Mouse (Mus musculus) hindbrain, embryonic 11.5 days (tissue): ENCODE data around the gene Atrn. TPM values are rescaled to one million over a fixed set of nuclear protein-coding genes. Genes with fewer than 3 reads are reported as not detected.
"Not testable (repeated sequence)": the region's sequence is repeated elsewhere in the genome, so short reads cannot be mapped to it uniquely, and the experiment has no call there.

Source experiments
- ATAC-seq: fragments of 200-750 bp; cut with Nextera tagmentation; 2 replicates; pipeline ENCODE4 v1.8.0; 2017; ENCODE audit warnings: mild to moderate bottlenecking, moderate TSS enrichment, moderate library complexity; ENCODE audit not compliant: low FRiP score
- DNase-seq: peaks from one replicate; pipeline ENCODE4 v3.0.0-alpha.2; 2015; ENCODE audit warnings: low spot score
- H3K27ac ChIP-seq: fragments of 300-500 bp; sonication (generic); 2 replicates; pipeline ENCODE4 v1.5.1; 2014; ENCODE audit warnings: mild to moderate bottlenecking, low read depth, low read length
- H3K27me3 ChIP-seq: fragments of 300-500 bp; sonication (generic); 2 replicates; pipeline ENCODE4 v1.6.1; 2014; ENCODE audit warnings: mild to moderate bottlenecking, low read length, moderate library complexity, mixed read lengths; ENCODE audit not compliant: control insufficient read depth, insufficient read depth
- H3K36me3 ChIP-seq: fragments of 300-500 bp; sonication (generic); 2 replicates; pipeline ENCODE4 v1.6.1; 2014; ENCODE audit warnings: mild to moderate bottlenecking, low read length, moderate library complexity, mixed read lengths; ENCODE audit not compliant: control insufficient read depth, insufficient read depth
- H3K4me1 ChIP-seq: fragments of 300-500 bp; sonication (generic); replicated peaks from 2 replicates; pipeline ENCODE4 v1.6.1; 2014; ENCODE audit warnings: low read length, mixed read lengths; ENCODE audit not compliant: control insufficient read depth, insufficient read depth
- H3K4me2 ChIP-seq: fragments of 300-500 bp; sonication (generic); replicated peaks from 2 replicates; pipeline ENCODE4 v1.6.1; 2014; ENCODE audit warnings: mild to moderate bottlenecking, low read depth, low read length
- H3K4me3 ChIP-seq: fragments of 300-500 bp; sonication (generic); 2 replicates; pipeline ENCODE4 v1.5.1; 2014; ENCODE audit warnings: low read depth, low read length
- H3K9ac ChIP-seq: fragments of 300-500 bp; sonication (generic); 2 replicates; pipeline ENCODE4 v1.6.1; 2014; ENCODE audit warnings: low read depth, low read length
- H3K9me3 ChIP-seq: fragments of 300-500 bp; sonication (generic); 2 replicates; pipeline ENCODE4 v1.6.1; 2016; ENCODE audit warnings: low read length; ENCODE audit not compliant: control insufficient read depth
- WGBS: fragments of 180-500 bp; shearing (Covaris S2); extraction: QIAGEN DNeasy Blood & Tissue Kit; methylation state at CpG from one replicate; pipeline ENCODE4 v1.1.7; 2014; 5-methylcytosine and 5-hydroxymethylcytosine counted together
- polyA plus RNA-seq: library from polyadenylated mRNA; unstranded; fragments of >200 nt; fragmentation: Nextera tagmentation; extraction: Ambion mirVana; gene quantifications from 2 replicates; pipeline ENCODE4 v1.2.1, GENCODE M21; 2014

Gene Atrn
- polyA plus RNA-seq, 1 experiment from 2014 or later: 9.9 TPM

DNA sequence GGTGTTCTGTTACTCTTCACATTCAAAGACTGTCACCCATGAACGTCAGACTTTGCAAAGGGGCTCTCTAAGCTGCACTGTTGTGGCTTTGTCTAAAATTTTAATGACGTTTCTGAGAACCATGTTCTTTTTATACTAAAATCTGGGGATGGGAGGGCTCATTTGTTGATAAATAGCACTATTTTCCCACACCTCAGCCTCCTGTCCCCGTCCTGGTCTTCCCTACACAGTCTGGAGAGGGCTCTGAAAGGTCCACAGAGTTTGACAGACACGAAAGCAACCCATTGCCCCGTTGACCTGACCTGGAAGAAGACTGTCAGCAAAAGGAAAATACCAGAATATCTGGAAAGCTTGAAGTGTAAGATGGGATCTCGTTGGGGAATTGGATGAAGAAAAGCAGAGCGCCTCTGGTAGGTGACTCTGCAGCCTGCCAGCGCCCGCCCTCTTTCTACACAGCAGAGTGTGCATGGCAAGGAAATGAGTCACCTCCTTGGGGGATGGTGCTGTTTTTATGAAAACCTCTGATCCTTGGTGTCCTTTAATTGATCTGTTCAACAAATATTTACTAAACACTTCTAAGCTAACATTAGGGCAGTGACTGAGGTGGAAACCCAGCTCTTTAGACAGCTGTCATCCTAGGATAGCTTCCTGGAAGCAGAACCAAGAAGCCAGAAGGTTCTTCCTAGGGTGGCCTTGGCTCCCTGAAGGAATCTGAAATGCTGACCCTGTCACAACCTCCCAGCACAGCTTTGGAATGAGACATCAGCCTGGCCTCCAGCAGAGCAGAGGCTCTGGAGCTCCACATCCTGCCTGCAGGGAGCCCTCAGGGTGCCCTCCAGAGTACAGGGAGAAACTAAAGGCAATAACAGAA, 123.0 kb downstream of the Atrn start:
- H3K4me3 ChIP-seq: no peak overlapping the region
- no peak overlapping the region for H3K27ac ChIP-seq
- H3K4me1 ChIP-seq: no peaks in the 10 kb centered on the region
- no peak overlapping the region for H3K4me2 ChIP-seq
- ATAC-seq (no peak), DNase-seq (no peak)
- H3K9ac ChIP-seq: no peak overlapping the region
- H3K9me3 ChIP-seq: no peaks in the 10 kb centered on the region
- WGBS: 71% methylated on average over 9 of the region's 9 CpGs
- no peaks in the 10 kb centered on the region for H3K36me3 ChIP-seq
- no peaks in the 10 kb centered on the region for H3K27me3 ChIP-seq

DNA sequence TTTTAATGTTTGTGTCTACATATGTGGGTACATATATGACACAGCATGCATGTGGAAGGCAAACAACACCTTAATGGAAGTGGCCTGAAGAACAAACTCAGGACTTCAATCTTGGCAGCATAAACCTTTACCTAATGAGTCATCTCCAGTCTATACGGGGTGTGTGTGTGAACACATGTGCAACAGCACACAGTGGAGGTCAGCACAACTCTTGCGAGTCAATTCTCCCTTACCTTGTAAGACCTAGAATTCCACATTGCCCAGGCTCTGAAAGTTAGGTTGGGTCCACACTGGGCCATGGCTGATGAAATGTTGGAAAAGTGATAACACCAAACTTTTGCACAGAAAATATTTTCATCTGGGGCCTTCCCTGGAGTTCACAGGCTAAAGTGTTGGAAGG, 124.3 kb downstream of the Atrn start:
- ATAC-seq: no peak
- Histone ChIP-seq H3K4me2 (no peak overlapping the region), H3K9ac (no peak overlapping the region), H3K36me3 (no peaks in the 10 kb centered on the region), H3K27me3 (no peaks in the 10 kb centered on the region), H3K27ac (no peak overlapping the region), H3K4me3 (no peak overlapping the region), H3K4me1 (no peaks in the 10 kb centered on the region), H3K9me3 (no peaks in the 10 kb centered on the region)
- DNase-seq: no peak
- WGBS: 89% methylated on average over 2 of the region's 2 CpGs

DNA sequence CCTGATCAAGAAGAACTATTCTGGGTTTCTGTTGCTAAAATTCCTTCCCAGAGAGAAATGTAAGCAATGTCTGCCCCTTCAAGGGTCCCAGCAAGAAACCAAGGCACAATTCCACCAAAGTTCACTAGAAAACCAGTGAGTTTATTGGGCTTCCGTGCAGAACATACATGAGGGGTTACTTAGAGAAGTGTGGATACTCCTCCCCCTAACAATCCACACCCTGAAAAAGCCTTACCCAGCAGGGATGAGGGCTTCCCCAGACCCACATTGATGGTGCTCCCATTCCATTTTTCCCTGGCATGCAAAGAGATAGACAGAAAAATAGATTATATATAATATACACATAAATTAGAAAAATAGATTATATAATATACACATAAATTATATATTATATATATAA, 124.7 kb downstream of the Atrn start:
- Histone ChIP-seq H3K27me3 (no peaks in the 10 kb centered on the region), H3K4me1 (no peaks in the 10 kb centered on the region), H3K9me3 (no peaks in the 10 kb centered on the region), H3K27ac (no peak overlapping the region), H3K36me3 (no peaks in the 10 kb centered on the region), H3K9ac (no peak overlapping the region), H3K4me2 (no peak overlapping the region), H3K4me3 (no peak overlapping the region)
- no peak for ATAC-seq
- 85% methylated on average over 1 of the region's 1 CpGs for WGBS
- no peak for DNase-seq

DNA sequence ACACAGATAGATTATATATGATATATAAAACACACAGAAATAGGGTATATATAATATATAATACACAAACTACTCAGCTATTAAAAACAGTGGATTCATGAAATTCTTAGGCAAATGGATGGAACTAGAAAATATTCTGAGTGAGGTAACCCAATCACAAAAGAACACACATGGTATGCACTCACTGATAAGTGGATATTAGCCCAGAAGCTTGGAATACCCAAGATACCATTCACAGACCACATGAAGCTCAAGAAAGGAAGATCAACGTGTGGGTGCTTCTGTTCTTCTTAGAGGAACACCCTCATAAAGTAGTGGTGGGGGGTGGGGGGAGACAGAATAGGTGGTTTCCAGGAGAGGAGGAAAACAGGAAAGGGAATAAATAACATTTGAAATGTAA, 125.1 kb downstream of the Atrn start:
- 68% methylated on average over 1 of the region's 1 CpGs for WGBS
- H3K36me3 ChIP-seq, ATAC-seq, DNase-seq, H3K27ac ChIP-seq, H3K9me3 ChIP-seq, H3K27me3 ChIP-seq, H3K4me3 ChIP-seq, H3K9ac ChIP-seq, H3K4me2 ChIP-seq, H3K4me1 ChIP-seq: not testable (repeated sequence)

DNA sequence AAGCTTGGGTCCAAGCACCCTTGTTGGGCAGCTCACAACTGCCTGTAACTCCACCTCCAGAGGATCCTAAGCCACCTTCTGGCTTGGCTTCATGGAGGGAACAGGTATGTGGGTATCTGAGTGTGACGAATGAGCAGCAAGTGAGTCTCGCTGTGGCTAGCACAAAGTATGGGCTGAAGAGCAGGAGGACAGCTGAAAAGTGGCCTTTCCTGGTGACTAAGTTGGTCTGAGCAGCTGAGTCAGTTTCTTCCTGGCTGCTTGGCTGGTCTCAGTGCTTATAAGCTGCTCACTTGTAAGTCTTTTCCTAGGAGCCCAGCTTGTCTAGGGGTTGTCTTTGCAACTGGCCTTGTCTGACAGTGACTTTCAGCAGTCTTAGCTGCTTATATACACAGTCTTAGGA, 130.0 kb downstream of the Atrn start:
- no peak for ATAC-seq
- H3K36me3 ChIP-seq: no peaks in the 10 kb centered on the region

DNA sequence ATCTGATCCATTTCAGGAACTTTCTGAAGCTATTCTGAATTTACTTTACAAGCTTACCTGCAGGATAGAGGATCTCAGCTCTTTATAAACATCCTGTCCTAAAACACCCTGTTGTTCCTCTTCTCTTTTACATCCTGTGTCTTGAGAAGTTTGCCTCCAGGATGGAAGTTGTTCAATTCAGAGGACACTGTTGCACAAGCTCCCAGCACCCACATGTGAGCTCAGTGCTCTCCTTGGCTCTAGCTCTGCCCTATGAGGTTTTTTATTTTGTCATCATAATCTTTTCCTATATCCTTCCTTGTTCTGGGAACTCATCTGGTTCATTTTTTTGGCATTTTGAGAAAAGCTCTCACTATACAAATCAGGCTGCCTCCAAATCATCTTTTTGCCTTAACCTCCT, 130.5 kb downstream of the Atrn start:
- H3K4me1 ChIP-seq: 0 out of 2 replicates have a peak, but pooled peaks cover 2% of the 10 kb centered on the region
- H3K4me2 ChIP-seq: no peak overlapping the region
- H3K4me3 ChIP-seq: no peak overlapping the region
- H3K36me3 ChIP-seq: no peaks in the 10 kb centered on the region
- no peaks in the 10 kb centered on the region for H3K9me3 ChIP-seq
- H3K27ac ChIP-seq: no peak overlapping the region
- DNase-seq: no peak
- peaks cover 22% of the 10 kb centered on the region for H3K27me3 ChIP-seq
- no peak for ATAC-seq
- H3K9ac ChIP-seq: no peak overlapping the region

More for the DNA sequence above, 130.0 kb downstream of the Atrn start:
- H3K4me2 ChIP-seq: no peak overlapping the region
- DNase-seq: no peak
- no peaks in the 10 kb centered on the region for H3K9me3 ChIP-seq
- no peaks in the 10 kb centered on the region for H3K4me1 ChIP-seq
- H3K9ac ChIP-seq: no peak overlapping the region
- WGBS: 93% methylated on average over 2 of the region's 2 CpGs
- H3K27me3 ChIP-seq: peaks cover 18% of the 10 kb centered on the region
- H3K27ac ChIP-seq: no peak overlapping the region
- H3K4me3 ChIP-seq: no peak overlapping the region

DNA sequence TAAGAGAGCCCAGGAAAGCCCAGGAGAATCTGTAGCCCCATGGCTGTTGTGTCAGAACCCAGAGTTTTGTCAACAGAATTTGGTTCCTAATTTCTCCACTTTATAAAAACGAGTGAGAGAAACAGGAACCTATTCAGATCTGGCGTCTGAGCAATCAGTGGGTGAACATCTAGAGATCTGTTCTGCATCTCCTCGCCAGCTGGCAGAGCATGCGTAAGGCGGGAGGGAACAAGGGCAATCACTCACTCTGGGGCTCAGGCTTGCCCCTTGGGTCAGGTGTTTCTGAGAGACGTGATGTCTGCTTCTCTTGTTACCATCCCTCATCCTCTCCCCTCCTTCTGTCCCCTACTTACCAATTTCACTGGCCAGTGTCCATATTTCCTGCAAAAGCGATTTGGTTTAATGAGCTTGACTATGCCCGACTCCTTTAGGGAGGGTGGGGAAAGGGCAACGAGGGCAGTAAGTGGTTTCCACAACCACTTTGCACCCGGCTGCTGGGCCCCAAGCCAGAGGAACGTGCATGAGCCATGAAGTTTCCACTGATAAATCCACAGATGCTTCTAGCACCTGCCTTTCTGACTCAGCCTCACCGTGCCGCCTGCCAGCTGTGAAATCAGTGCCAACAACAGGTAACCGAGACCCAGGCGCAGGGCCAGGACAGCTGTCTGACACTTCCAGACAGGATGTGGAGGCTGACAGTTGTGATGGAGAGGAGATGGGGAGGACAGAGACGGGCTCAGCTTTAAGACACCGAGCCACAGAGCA, 131.1 kb downstream of the Atrn start:
- peaks cover 29% of the 10 kb centered on the region for H3K27me3 ChIP-seq
- no peak overlapping the region for H3K9ac ChIP-seq
- H3K36me3 ChIP-seq: no peaks in the 10 kb centered on the region
- ATAC-seq: no peak
- H3K27ac ChIP-seq: no peak overlapping the region
- H3K4me2 ChIP-seq: no peak overlapping the region
- WGBS: 75% methylated on average over 17 of the region's 17 CpGs
- no peak overlapping the region for H3K4me3 ChIP-seq
- no peak for DNase-seq
- 0 out of 2 replicates have a peak, but pooled peaks cover 3% of the 10 kb centered on the region for H3K4me1 ChIP-seq
- no peaks in the 10 kb centered on the region for H3K9me3 ChIP-seq

DNA sequence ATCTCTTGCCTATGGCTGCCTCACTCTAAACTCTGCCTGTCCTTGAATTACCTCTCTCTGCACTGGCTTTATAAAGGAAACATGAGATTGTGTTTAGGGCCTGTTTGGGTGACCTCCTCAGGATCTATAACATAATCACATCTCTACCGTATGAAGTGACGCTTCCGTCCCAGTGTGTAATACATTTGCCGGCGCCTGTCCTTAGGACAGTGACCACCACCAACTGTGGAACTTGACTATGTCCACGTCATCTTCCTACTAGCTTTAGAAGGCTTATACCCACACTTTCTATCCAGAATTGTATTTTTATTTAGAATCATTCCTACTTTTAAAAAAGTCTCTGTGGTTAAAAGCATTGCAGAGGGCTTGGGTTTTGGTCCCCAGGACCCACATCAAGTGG, 131.9 kb downstream of the Atrn start:
- no peak for DNase-seq
- H3K4me1 ChIP-seq: 0 out of 2 replicates have a peak, but pooled peaks cover 3% of the 10 kb centered on the region
- no peaks in the 10 kb centered on the region for H3K36me3 ChIP-seq
- peaks cover 32% of the 10 kb centered on the region for H3K27me3 ChIP-seq
- no peak for ATAC-seq
- H3K9me3 ChIP-seq: no peaks in the 10 kb centered on the region
- WGBS: 89% methylated on average over 6 of the region's 6 CpGs
- no peak overlapping the region for H3K4me2 ChIP-seq
- no peak overlapping the region for H3K27ac ChIP-seq
- no peak overlapping the region for H3K9ac ChIP-seq
- H3K4me3 ChIP-seq: no peak overlapping the region
